In genomic region chr5:30867712-30868111, GRCm38 (mm10) we compare ENCODE assay signal across 8 mouse cellular contexts. TPM values are rescaled to one million over a fixed set of nuclear protein-coding genes. Genes with fewer than 3 reads are reported as not detected.
DNase-seq lines count a peak whose midpoint lies in the region; ATAC-seq and TF ChIP-seq lines count a peak whose summit lies in the region.

Gene Tmem214 (plus strand): TSS chr5:30868012.

- no peak for DNase-seq in layer of hippocampus, adult 18-20 months (ENCODE audit: low spot score in 2 of 2)
- DNase-seq in layer of hippocampus, adult 9-11 months: no peak
- no peak for DNase-seq in heart, adult 8-10 months (ENCODE audit: low spot score)
- DNase-seq in layer of hippocampus, postnatal 25 days (ENCODE audit: extremely low spot score in 1 of 2, low spot score in 1 of 2): no peak
- DNase-seq in urinary bladder, postnatal 4 days (ENCODE audit: low spot score in 2 of 2): no peak
- DNase-seq in natural killer cell, adult 2 months (ENCODE audit: low spot score in 2 of 2): no peak

- H3K36me3 ChIP-seq in midbrain, embryonic 15.5 days (replicated peaks): peaks cover 33% of the 10 kb centered on the region

- TF ChIP-seq CTCF in bone marrow, adult 2 months (IDR thresholded peaks at IDR 0.05; ENCODE audit: control insufficient read depth, insufficient read depth, low read length): no peak

- H3K9me3 ChIP-seq in midbrain, embryonic 15.5 days: no peaks in the 10 kb centered on the region

- H3K27ac ChIP-seq in bone marrow, adult 2 months (ENCODE audit: control insufficient read depth, insufficient read depth, low read depth, low read length, poor library complexity): peak within 1 kb of the TSS; percentile 61; the same call in 1 of the 2 replicates
- H3K27ac ChIP-seq in midbrain, embryonic 15.5 days: no peak within 1 kb of the TSS; the same call in 1 of the 2 replicates

- no peak for TF ChIP-seq POLR2A in bone marrow, adult 2 months (IDR thresholded peaks at IDR 0.05; ENCODE audit: borderline replicate concordance, control insufficient read depth, low read depth, low read length)

- peak within 1 kb of the TSS; percentile 75 for H3K4me2 ChIP-seq in midbrain, embryonic 15.5 days

- 91% methylated on average over 3 of the region's 3 CpGs for WGBS in bone marrow, adult 2 months
- 95% methylated on average over 3 of the region's 3 CpGs for WGBS in midbrain, embryonic 15.5 days

- no peak within 1 kb of the TSS for H3K4me3 ChIP-seq in bone marrow, adult 2 months (replicated peaks; ENCODE audit: control insufficient read depth, low read depth, low read length)
- peak within 1 kb of the TSS; percentile 85; the same call in 1 of the 2 replicates for H3K4me3 ChIP-seq in midbrain, embryonic 15.5 days

- H3K4me1 ChIP-seq in bone marrow, adult 2 months (ENCODE audit: control insufficient read depth, insufficient read depth, low read length): peaks cover 1% of the 10 kb centered on the region
- H3K4me1 ChIP-seq in midbrain, embryonic 15.5 days: peaks cover 17% of the 10 kb centered on the region

- no peak for ATAC-seq in midbrain, embryonic 15.5 days (replicated peaks)

- no peak within 1 kb of the TSS for H3K9ac ChIP-seq in midbrain, embryonic 15.5 days

- no peaks in the 10 kb centered on the region for H3K27me3 ChIP-seq in midbrain, embryonic 15.5 days (replicated peaks)

RNA-seq across cellular contexts. Expression of gene Tmem214, which starts in this region (rescaled TPM):
- 10 to 100 TPM; 63.6 to 63.7 TPM for total RNA-seq in layer of hippocampus, adult 18-20 months (2021)
- 15.3 and 29.1 TPM in 2 replicates for polyA plus RNA-seq in bone marrow, adult 2 months (2011; ENCODE audit: insufficient read depth, insufficient read length, low replicate concordance, missing spikeins)
- total RNA-seq in heart, adult 8-10 months (2022): 10 to 100 TPM; 37.4 to 39.9 (median 38.4) TPM
- 10 to 100 TPM; 60.4 to 60.8 TPM for total RNA-seq in layer of hippocampus, postnatal 25 days (2021)
- 68.8 and 72.7 TPM in 2 replicates for polyA plus RNA-seq in midbrain, embryonic 15.5 days (2015; fragmentation: Nextera tagmentation; extraction: Ambion mirVana)
